Mouse (Mus musculus): ENCODE measurements around the gene Ddx49.

GRCm38 (mm10) chr8:70285304-70285703 is 17.0 kb downstream of the Ddx49 start:
- TF ChIP-seq CTCF (IDR thresholded peaks at IDR 0.05; ENCODE audit: insufficient read depth, low read depth, low read length), result no peak
- TF ChIP-seq POLR2A (IDR thresholded peaks at IDR 0.05; ENCODE audit: insufficient read depth, low read depth, low read length), result no peak

All from olfactory bulb, adult 2 months (tissue).